Mouse (Mus musculus): ENCODE data around the gene AI413582.

AI413582 gene

GRCm38 (mm10) chr17:27555512-27556172, 9.9 kb downstream of the AI413582 start:
- DNase-seq (ENCODE audit: low spot score): no peak

- no peak for DNase-seq (ENCODE audit: low spot score)
These were observed 10.5 kb downstream of the AI413582 start for GRCm38 (mm10) chr17:27555075-27555511.

- DNase-seq (ENCODE audit: low spot score): no peak
These were observed 11.2 kb downstream of the AI413582 start for GRCm38 (mm10) chr17:27554062-27554960.

GRCm38 (mm10) chr17:27552215-27553201, 13.0 kb downstream of the AI413582 start:
- no peak for DNase-seq (ENCODE audit: low spot score)

- DNase-seq (ENCODE audit: low spot score): no peak
These were observed 14.1 kb downstream of the AI413582 start for GRCm38 (mm10) chr17:27551393-27551940.

- DNase-seq (ENCODE audit: low spot score): no peak
These were observed 16.3 kb downstream of the AI413582 start for GRCm38 (mm10) chr17:27549234-27549633.

GRCm38 (mm10) chr17:27547253-27547868, 18.2 kb downstream of the AI413582 start:
- DNase-seq (ENCODE audit: low spot score): no peak

GRCm38 (mm10) chr17:27546574-27547085, 18.9 kb downstream of the AI413582 start:
- DNase-seq (ENCODE audit: low spot score): no peak

- no peak for DNase-seq (ENCODE audit: low spot score)
These were observed 19.6 kb downstream of the AI413582 start for GRCm38 (mm10) chr17:27545991-27546390.

GRCm38 (mm10) chr17:27544551-27544950, 21.0 kb downstream of the AI413582 start:
- no peak for DNase-seq (ENCODE audit: low spot score)

GRCm38 (mm10) chr17:27541984-27542383, 23.6 kb downstream of the AI413582 start:
- DNase-seq (ENCODE audit: low spot score): no peak

- no peak for DNase-seq (ENCODE audit: low spot score)
These were observed 24.3 kb downstream of the AI413582 start for GRCm38 (mm10) chr17:27541261-27541660.

- peak; percentile 57 for DNase-seq (ENCODE audit: low spot score)
These were observed 30.8 kb downstream of the AI413582 start for GRCm38 (mm10) chr17:27534718-27535117.

- no peak for DNase-seq (ENCODE audit: low spot score)
These were observed 32.2 kb downstream of the AI413582 start for GRCm38 (mm10) chr17:27533354-27533753.

GRCm38 (mm10) chr17:27532095-27532494, 33.5 kb downstream of the AI413582 start:
- no peak for DNase-seq (ENCODE audit: low spot score)

GRCm38 (mm10) chr17:27528767-27529166, 36.8 kb downstream of the AI413582 start:
- DNase-seq (ENCODE audit: low spot score): no peak

- DNase-seq (ENCODE audit: low spot score): no peak
These were observed 37.5 kb downstream of the AI413582 start for GRCm38 (mm10) chr17:27528030-27528429.

GRCm38 (mm10) chr17:27527188-27527587, 38.4 kb downstream of the AI413582 start:
- no peak for DNase-seq (ENCODE audit: low spot score)

- DNase-seq (ENCODE audit: low spot score): no peak
These were observed 42.4 kb downstream of the AI413582 start for GRCm38 (mm10) chr17:27523121-27523520.

GRCm38 (mm10) chr17:27521303-27521702, 44.3 kb downstream of the AI413582 start, which contains the start of gene Grm4:
TSS of gene Grm4 (minus strand) at chr17:27521403.
- no peak for DNase-seq (ENCODE audit: low spot score)

- DNase-seq (ENCODE audit: low spot score): no peak
These were observed 45.0 kb downstream of the AI413582 start for GRCm38 (mm10) chr17:27520557-27520956.

All from ovary, adult 18-20 months (tissue).